Mouse (Mus musculus) small intestine, adult 2 months (tissue): ENCODE data around the gene Klrb1f.

Source experiments
- CTCF ChIP-seq: fragments of 200-500 bp; IDR thresholded peaks from 2 replicates; pipeline ENCODE4 v1.5.1; 2012; ENCODE audit warnings: low read depth, mild to moderate bottlenecking, control low read depth, inconsistent platforms, low read length, moderate library complexity, mixed read lengths; ENCODE audit not compliant: insufficient replicate concordance, insufficient read length; ENCODE audit errors: extremely low read depth
- POLR2A ChIP-seq: fragments of 200-500 bp; IDR thresholded peaks from 2 replicates; pipeline ENCODE4 v1.6.1; 2012; ENCODE audit warnings: low read depth, mild to moderate bottlenecking, control low read depth, inconsistent platforms, low read length, moderate library complexity

GRCm38 (mm10) chr6:129008552-129008951 is 37.1 kb upstream of the Klrb1f start:
- TF ChIP-seq CTCF (no peak), POLR2A (no peak)
